Mouse (Mus musculus): Measurements from ENCODE around the gene Tmem106c.

- TF ChIP-seq CTCF (IDR thresholded peaks at IDR 0.05; ENCODE audit: low read depth) (no peak), EP300 (IDR thresholded peaks at IDR 0.05; ENCODE audit: low read depth) (no peak)
Measured at GRCm38 (mm10) chr15:97955286-97955685, 8.7 kb upstream of the Tmem106c start.

Data from liver, postnatal 0 days (tissue).